8 mouse cellular contexts compared by ENCODE assay signal in the genomic region with DNA sequence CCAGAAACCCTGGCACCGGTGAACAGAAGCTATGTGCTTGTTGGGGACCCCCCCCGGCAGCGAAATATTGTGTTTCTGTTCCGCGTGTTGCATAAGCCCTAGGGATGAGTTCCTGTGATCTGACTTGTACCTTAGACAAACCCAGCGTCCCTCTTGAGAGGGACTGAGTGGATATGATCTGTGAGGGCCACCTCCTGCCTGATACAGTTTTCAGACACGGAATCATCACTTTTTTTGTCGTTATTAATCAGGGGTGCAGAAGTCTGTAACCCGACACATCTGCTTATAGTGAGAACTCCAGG. TPM values are rescaled to one million over a fixed set of nuclear protein-coding genes. Genes with fewer than 3 reads are reported as not detected.
DNase-seq lines count a peak whose midpoint lies in the region; ATAC-seq and TF ChIP-seq lines count a peak whose summit lies in the region.

No protein-coding gene starts in this region.

- TF ChIP-seq CTCF in forebrain, postnatal 0 days (IDR thresholded peaks at IDR 0.05; ENCODE audit: low read depth), result no peak
- TF ChIP-seq CTCF in small intestine, adult 2 months (IDR thresholded peaks at IDR 0.05; ENCODE audit: extremely low read depth, insufficient read length, insufficient replicate concordance, low read depth, low read length), result no peak

- TF ChIP-seq POLR2A in small intestine, adult 2 months (IDR thresholded peaks at IDR 0.05; ENCODE audit: low read depth, low read length), result no peak

- 24% methylated on average over 9 of the region's 9 CpGs for WGBS in heart, embryonic 10.5 days
- 33% methylated on average over 9 of the region's 9 CpGs for WGBS in forebrain, postnatal 0 days
- 21% methylated on average over 9 of the region's 9 CpGs for WGBS in liver, embryonic 11.5 days
- 20% methylated on average over 9 of the region's 9 CpGs for WGBS in small intestine, adult 2 months

- no peak for ATAC-seq in forebrain, postnatal 0 days
- no peak for ATAC-seq in liver, embryonic 11.5 days (replicated peaks; ENCODE audit: low FRiP score)
- ATAC-seq in inflammation-experienced regulatory T-cells, adult 6 months, result no peak

- in situ Hi-C loops in ES-E14 (cut with MboI; ENCODE audit: low sequenced_read_pairs in 2 of 2, unreplicated experiment in 2 of 2), result no loop called here

- H3K4me3 ChIP-seq in heart, embryonic 10.5 days, result peak overlapping the region; percentile 84
- H3K4me3 ChIP-seq in ES-E14 (ENCODE audit: insufficient read depth in 1 of 2, low read depth in 1 of 2, low read length in 2 of 2, poor library complexity in 1 of 2, severe bottlenecking in 1 of 2), result peak overlapping the region; percentile 75 to 79
- peak overlapping the region; percentile 85 for H3K4me3 ChIP-seq in forebrain, postnatal 0 days (ENCODE audit: low read depth, low read length)
- peak overlapping the region; percentile 74 for H3K4me3 ChIP-seq in liver, embryonic 11.5 days (ENCODE audit: low read depth, low read length)
- H3K4me3 ChIP-seq in small intestine, adult 2 months (ENCODE audit: low read depth, low read length), result peak overlapping the region; percentile 75

- H3K4me2 ChIP-seq in forebrain, postnatal 0 days (ENCODE audit: low read depth), result peak overlapping the region; percentile 97
- peak overlapping the region; percentile 92 for H3K4me2 ChIP-seq in liver, embryonic 11.5 days

- intact Hi-C loops in heart, postnatal 10 days (cut with DNase I), result no loop called here

- no peaks in the 10 kb centered on the region for H3K9me3 ChIP-seq in heart, embryonic 10.5 days
- H3K9me3 ChIP-seq in ES-E14 (ENCODE audit: control insufficient read depth, insufficient read depth, low read depth, low read length), result no peaks in the 10 kb centered on the region
- no peaks in the 10 kb centered on the region for H3K9me3 ChIP-seq in forebrain, postnatal 0 days (ENCODE audit: low read length)
- H3K9me3 ChIP-seq in liver, embryonic 11.5 days (ENCODE audit: control insufficient read depth, low read length), result no peaks in the 10 kb centered on the region

- H3K27me3 ChIP-seq in heart, embryonic 10.5 days (ENCODE audit: insufficient read depth, poor library complexity, severe bottlenecking), result peaks cover 31% of the 10 kb centered on the region
- no peaks in the 10 kb centered on the region for H3K27me3 ChIP-seq in forebrain, postnatal 0 days (ENCODE audit: insufficient read depth, low read length)
- H3K27me3 ChIP-seq in liver, embryonic 11.5 days (replicated peaks; ENCODE audit: control insufficient read depth, insufficient read depth, low read length), result peaks cover 32% of the 10 kb centered on the region
- peaks cover 9% of the 10 kb centered on the region; the same call in 1 of the 2 replicates for H3K27me3 ChIP-seq in small intestine, adult 2 months (ENCODE audit: control insufficient read depth, insufficient read depth, low read length)

- peaks cover 44% of the 10 kb centered on the region for H3K4me1 ChIP-seq in heart, embryonic 10.5 days
- H3K4me1 ChIP-seq in ES-E14 (ENCODE audit: control insufficient read depth in 2 of 2, insufficient read depth in 2 of 2, low read length in 2 of 2, poor library complexity in 1 of 2), result no peaks in the 10 kb centered on the region
- H3K4me1 ChIP-seq in forebrain, postnatal 0 days (ENCODE audit: insufficient read depth), result peaks cover 8% of the 10 kb centered on the region; the same call in 1 of the 2 replicates
- peaks cover 31% of the 10 kb centered on the region for H3K4me1 ChIP-seq in liver, embryonic 11.5 days (replicated peaks; ENCODE audit: control insufficient read depth, insufficient read depth, low read length)
- peaks cover 7% of the 10 kb centered on the region for H3K4me1 ChIP-seq in small intestine, adult 2 months (ENCODE audit: control insufficient read depth, insufficient read depth, insufficient read length, low read length)

- peak overlapping the region; percentile 66; the same call in 1 of the 2 replicates for H3K9ac ChIP-seq in ES-E14 (ENCODE audit: insufficient read depth, low read depth, low read length, poor library complexity, severe bottlenecking)
- peak overlapping the region; percentile 83 for H3K9ac ChIP-seq in forebrain, postnatal 0 days
- peak overlapping the region; percentile 85 for H3K9ac ChIP-seq in liver, embryonic 11.5 days (ENCODE audit: low read depth, low read length)

- H3K36me3 ChIP-seq in heart, embryonic 10.5 days, result no peaks in the 10 kb centered on the region
- no peaks in the 10 kb centered on the region for H3K36me3 ChIP-seq in ES-E14 (ENCODE audit: control insufficient read depth, insufficient read depth, low read length, poor library complexity, severe bottlenecking)
- no peaks in the 10 kb centered on the region for H3K36me3 ChIP-seq in forebrain, postnatal 0 days (ENCODE audit: insufficient read depth)
- H3K36me3 ChIP-seq in liver, embryonic 11.5 days (ENCODE audit: control insufficient read depth, insufficient read depth, low read length), result no peaks in the 10 kb centered on the region
- H3K36me3 ChIP-seq in small intestine, adult 2 months (ENCODE audit: control insufficient read depth, insufficient read depth, low read length), result no peaks in the 10 kb centered on the region

- H3K27ac ChIP-seq in heart, embryonic 10.5 days, result peak overlapping the region; percentile 93
- no peak overlapping the region for H3K27ac ChIP-seq in ES-E14 (ENCODE audit: insufficient read depth, low read depth, low read length, poor library complexity, severe bottlenecking)
- H3K27ac ChIP-seq in forebrain, postnatal 0 days (ENCODE audit: low read depth, low read length), result no peak overlapping the region
- 0 out of 2 replicates have a peak overlapping the region, but pooled peaks have one; percentile 28 for H3K27ac ChIP-seq in liver, embryonic 11.5 days (ENCODE audit: low read depth, low read length)
- H3K27ac ChIP-seq in small intestine, adult 2 months (ENCODE audit: insufficient read depth, low read depth, low read length), result peak overlapping the region; percentile 4

- no peak for DNase-seq in heart, embryonic 10.5 days (ENCODE audit: low spot score)
- DNase-seq in heart, postnatal 10 days, result no peak
- no peak for DNase-seq in ES-E14 (ENCODE audit: low read depth, low spot score)
- DNase-seq in forebrain, postnatal 0 days, result no peak
- DNase-seq in liver, embryonic 11.5 days (ENCODE audit: low spot score), result no peak
- no peak for DNase-seq in right cerebral cortex, postnatal 25 days

TF ChIP-seq in ES-E14, 5 proteins besides CTCF, POLR2A, EP300 and RAD21:
- TF ChIP-seq ZC3H11A (IDR thresholded peaks at IDR 0.05; ENCODE audit: borderline replicate concordance, low read depth, low read length), result no peak
- TF ChIP-seq HCFC1 (IDR thresholded peaks at IDR 0.05; ENCODE audit: borderline replicate concordance, insufficient read depth, low read length), result no peak
- TF ChIP-seq MAFK (IDR thresholded peaks at IDR 0.05; ENCODE audit: insufficient read depth, low read depth, low read length), result no peak
- TF ChIP-seq CHD2 (IDR thresholded peaks at IDR 0.05; ENCODE audit: low read depth, low read length), result no peak
- TF ChIP-seq ZNF384 (IDR thresholded peaks at IDR 0.05; ENCODE audit: low read depth, low read length), result no peak

RNA-seq across cellular contexts. Expression of a gene that starts 1.5 kb away (rescaled TPM):
- 9.7 and 16.3 TPM in 2 replicates for polyA plus RNA-seq in heart, embryonic 10.5 days (2016; fragmentation: Nextera tagmentation; extraction: Ambion mirVana)
- total RNA-seq in heart, postnatal 10 days (2021), result 10 to 100 TPM; 44.1 to 53.9 TPM
- total RNA-seq in ES-E14 (2012; rRNA removed), result 0.79 and 1.3 TPM in 2 replicates
- 5.8 and 8.9 TPM in 2 replicates for total RNA-seq in forebrain, postnatal 0 days (2014; rRNA removed)
- 5.9 and 7.2 TPM in 2 replicates for polyA plus RNA-seq in forebrain, postnatal 0 days (2015; fragmentation: Nextera tagmentation; extraction: Ambion mirVana)
- polyA plus RNA-seq in liver, embryonic 11.5 days (2014; fragmentation: Nextera tagmentation; extraction: Ambion mirVana), result 11.7 and 13.2 TPM in 2 replicates
- 1.2 and 1.3 TPM in 2 replicates for polyA plus RNA-seq in small intestine, adult 2 months (2012; rRNA removed)
- polyA plus RNA-seq in inflammation-experienced regulatory T-cells, adult 6 months (2017; shearing (Covaris generic)), result 1 to 10 TPM; 3.7 to 8.5 (median 5.6) TPM

RNA-seq across cellular contexts. Expression of a gene that starts 34.2 kb away (rescaled TPM):
- polyA plus RNA-seq in heart, embryonic 10.5 days (2016; fragmentation: Nextera tagmentation; extraction: Ambion mirVana), result 130 and 151 TPM in 2 replicates
- 10 to 100 TPM; 39.7 to 45.6 TPM for total RNA-seq in heart, postnatal 10 days (2021)
- 63.8 and 88.6 TPM in 2 replicates for total RNA-seq in ES-E14 (2012; rRNA removed)
- total RNA-seq in forebrain, postnatal 0 days (2014; rRNA removed), result 69.0 and 72.6 TPM in 2 replicates
- 93.2 and 109 TPM in 2 replicates for polyA plus RNA-seq in forebrain, postnatal 0 days (2015; fragmentation: Nextera tagmentation; extraction: Ambion mirVana)
- polyA plus RNA-seq in liver, embryonic 11.5 days (2014; fragmentation: Nextera tagmentation; extraction: Ambion mirVana), result 198 and 203 TPM in 2 replicates
- 7.8 and 11.9 TPM in 2 replicates for polyA plus RNA-seq in small intestine, adult 2 months (2012; rRNA removed)
- 100 to 1,000 TPM; 119 to 128 (median 127) TPM for polyA plus RNA-seq in inflammation-experienced regulatory T-cells, adult 6 months (2017; shearing (Covaris generic))

RNA-seq across cellular contexts. Expression of a gene that starts 38.5 kb away (rescaled TPM):
- polyA plus RNA-seq in heart, embryonic 10.5 days (2016; fragmentation: Nextera tagmentation; extraction: Ambion mirVana), result 0.27 and 0.48 TPM in 2 replicates
- under 1 TPM in 1 of 2 experiments, not detected in 1; 0.62 TPM for total RNA-seq in heart, postnatal 10 days (2021)
- total RNA-seq in ES-E14 (2012; rRNA removed), result 1.1 and 2.7 TPM in 2 replicates
- total RNA-seq in forebrain, postnatal 0 days (2014; rRNA removed), result 45.4 and 52.2 TPM in 2 replicates
- polyA plus RNA-seq in forebrain, postnatal 0 days (2015; fragmentation: Nextera tagmentation; extraction: Ambion mirVana), result 32.8 and 38.9 TPM in 2 replicates
- polyA plus RNA-seq in liver, embryonic 11.5 days (2014; fragmentation: Nextera tagmentation; extraction: Ambion mirVana), result 0.11 and 0.18 TPM in 2 replicates
- 1.9 and 2.1 TPM in 2 replicates for polyA plus RNA-seq in small intestine, adult 2 months (2012; rRNA removed)
- 10 to 100 TPM; 59.4 to 69.2 (median 67.4) TPM for polyA plus RNA-seq in inflammation-experienced regulatory T-cells, adult 6 months (2017; shearing (Covaris generic))

Comparison
In these comparisons a context has a peak if more than half of its experiments do, and no peak if none do; other contexts are left out.
1. H3K27ac ChIP-seq: peak in heart, embryonic 10.5 days (single experiment), liver, embryonic 11.5 days (single experiment) and small intestine, adult 2 months (single experiment); none in ES-E14 (single experiment) and forebrain, postnatal 0 days (single experiment).
2. RNA of a gene that starts 38.5 kb away (polyA plus RNA-seq): 59.4 to 69.2 TPM in inflammation-experienced regulatory T-cells, adult 6 months and 32.8 to 38.9 TPM in forebrain, postnatal 0 days; 1.9 to 2.1 TPM in small intestine, adult 2 months, 0.27 to 0.48 TPM in heart, embryonic 10.5 days and 0.11 to 0.18 TPM in liver, embryonic 11.5 days; every median in the first group is over 10 times any median in the second.
3. Peak in every context shown above with its lines, with median percentiles within 50 percentile points of each other: H3K4me3 ChIP-seq and H3K9ac ChIP-seq.